Mouse (Mus musculus): Measurements from ENCODE around the gene Fam217b. TPM values are rescaled to one million over a fixed set of nuclear protein-coding genes. Genes with fewer than 3 reads are reported as not detected.

The Fam217b gene
- polyA plus RNA-seq, 1 experiment from 2014 or later, result 6.4 TPM

- Histone ChIP-seq H3K9ac (ENCODE audit: low read length) (no peak overlapping the region), H3K4me3 (ENCODE audit: low read depth, low read length) (no peak overlapping the region), H3K4me2 (ENCODE audit: low read length) (no peak overlapping the region), H3K27me3 (replicated peaks; ENCODE audit: control insufficient read depth, insufficient read depth, low read length) (no peaks in the 10 kb centered on the region), H3K9me3 (ENCODE audit: control insufficient read depth, low read length) (no peaks in the 10 kb centered on the region), H3K36me3 (ENCODE audit: control insufficient read depth, insufficient read depth, low read length) (0 out of 2 replicates have a peak, but pooled peaks cover 5% of the 10 kb centered on the region), H3K4me1 (replicated peaks; ENCODE audit: control insufficient read depth, insufficient read depth, low read length) (peaks cover 3% of the 10 kb centered on the region), H3K27ac (ENCODE audit: low read depth) (no peak overlapping the region)
- ATAC-seq (replicated peaks; ENCODE audit: low FRiP score, low TSS enrichment, low read depth) (no peak), DNase-seq (ENCODE audit: low spot score) (no peak)
- 81% methylated on average over 9 of the region's 9 CpGs for WGBS
These were observed 13.9 kb downstream of the Fam217b start for GRCm38 (mm10) chr2:178428183-178428582.

GRCm38 (mm10) chr2:178428676-178429075, 14.4 kb downstream of the Fam217b start:
- Histone ChIP-seq H3K27me3 (replicated peaks; ENCODE audit: control insufficient read depth, insufficient read depth, low read length) (no peaks in the 10 kb centered on the region), H3K4me1 (replicated peaks; ENCODE audit: control insufficient read depth, insufficient read depth, low read length) (peaks cover 3% of the 10 kb centered on the region), H3K36me3 (ENCODE audit: control insufficient read depth, insufficient read depth, low read length) (0 out of 2 replicates have a peak, but pooled peaks cover 5% of the 10 kb centered on the region), H3K9ac (ENCODE audit: low read length) (no peak overlapping the region), H3K4me3 (ENCODE audit: low read depth, low read length) (no peak overlapping the region), H3K9me3 (ENCODE audit: control insufficient read depth, low read length) (no peaks in the 10 kb centered on the region), H3K4me2 (ENCODE audit: low read length) (no peak overlapping the region), H3K27ac (ENCODE audit: low read depth) (no peak overlapping the region)
- DNase-seq (ENCODE audit: low spot score) (no peak), ATAC-seq (replicated peaks; ENCODE audit: low FRiP score, low TSS enrichment, low read depth) (no peak)
- WGBS, result 85% methylated on average over 4 of the region's 4 CpGs

GRCm38 (mm10) chr2:178429426-178429825, 15.1 kb downstream of the Fam217b start:
- Histone ChIP-seq H3K4me3 (ENCODE audit: low read depth, low read length) (no peak overlapping the region), H3K9ac (ENCODE audit: low read length) (no peak overlapping the region), H3K36me3 (ENCODE audit: control insufficient read depth, insufficient read depth, low read length) (no peaks in the 10 kb centered on the region), H3K27me3 (replicated peaks; ENCODE audit: control insufficient read depth, insufficient read depth, low read length) (no peaks in the 10 kb centered on the region), H3K9me3 (ENCODE audit: control insufficient read depth, low read length) (no peaks in the 10 kb centered on the region), H3K4me1 (replicated peaks; ENCODE audit: control insufficient read depth, insufficient read depth, low read length) (peaks cover 3% of the 10 kb centered on the region), H3K4me2 (ENCODE audit: low read length) (no peak overlapping the region), H3K27ac (ENCODE audit: low read depth) (no peak overlapping the region)
- ATAC-seq (replicated peaks; ENCODE audit: low FRiP score, low TSS enrichment, low read depth) (no peak; the same call in 1 of the 2 replicates), DNase-seq (ENCODE audit: low spot score) (no peak)
- 60% methylated on average over 6 of the region's 6 CpGs for WGBS

GRCm38 (mm10) chr2:178430231-178430630, 15.9 kb downstream of the Fam217b start, which contains the start of gene Cdh26:
Gene Cdh26, plus strand, starts transcription at chr2:178430531.
- Histone ChIP-seq H3K9ac (ENCODE audit: low read length) (no peak within 1 kb of the TSS), H3K9me3 (ENCODE audit: control insufficient read depth, low read length) (no peaks in the 10 kb centered on the region), H3K4me1 (replicated peaks; ENCODE audit: control insufficient read depth, insufficient read depth, low read length) (peaks cover 3% of the 10 kb centered on the region), H3K36me3 (ENCODE audit: control insufficient read depth, insufficient read depth, low read length) (no peaks in the 10 kb centered on the region), H3K27me3 (replicated peaks; ENCODE audit: control insufficient read depth, insufficient read depth, low read length) (no peaks in the 10 kb centered on the region), H3K4me2 (ENCODE audit: low read length) (no peak within 1 kb of the TSS), H3K4me3 (ENCODE audit: low read depth, low read length) (no peak within 1 kb of the TSS), H3K27ac (ENCODE audit: low read depth) (no peak within 1 kb of the TSS)
- ATAC-seq (replicated peaks; ENCODE audit: low FRiP score, low TSS enrichment, low read depth) (no peak; the same call in 1 of the 2 replicates), DNase-seq (ENCODE audit: low spot score) (no peak)
- 87% methylated on average over 4 of the region's 4 CpGs for WGBS

GRCm38 (mm10) chr2:178433495-178433894, 19.2 kb downstream of the Fam217b start:
- no peak overlapping the region for H3K4me2 ChIP-seq (ENCODE audit: low read length)
- no peak overlapping the region for H3K4me3 ChIP-seq (ENCODE audit: low read depth, low read length)
- WGBS, result 72% methylated on average over 2 of the region's 2 CpGs
- no peaks in the 10 kb centered on the region for H3K36me3 ChIP-seq (ENCODE audit: control insufficient read depth, insufficient read depth, low read length)
- no peak overlapping the region for H3K9ac ChIP-seq (ENCODE audit: low read length)
- no peaks in the 10 kb centered on the region for H3K27me3 ChIP-seq (replicated peaks; ENCODE audit: control insufficient read depth, insufficient read depth, low read length)
- DNase-seq (ENCODE audit: low spot score), result no peak
- H3K27ac ChIP-seq (ENCODE audit: low read depth), result no peak overlapping the region
- ATAC-seq (replicated peaks; ENCODE audit: low FRiP score, low TSS enrichment, low read depth), result no peak
- H3K9me3 ChIP-seq (ENCODE audit: control insufficient read depth, low read length), result no peaks in the 10 kb centered on the region
- peaks cover 3% of the 10 kb centered on the region for H3K4me1 ChIP-seq (replicated peaks; ENCODE audit: control insufficient read depth, insufficient read depth, low read length)

GRCm38 (mm10) chr2:178433903-178434302, 19.6 kb downstream of the Fam217b start:
- no peak for DNase-seq (ENCODE audit: low spot score)
- no peak overlapping the region for H3K27ac ChIP-seq (ENCODE audit: low read depth)
- 80% methylated on average over 2 of the region's 2 CpGs for WGBS
- no peaks in the 10 kb centered on the region for H3K36me3 ChIP-seq (ENCODE audit: control insufficient read depth, insufficient read depth, low read length)
- H3K4me2 ChIP-seq (ENCODE audit: low read length), result no peak overlapping the region
- no peaks in the 10 kb centered on the region for H3K9me3 ChIP-seq (ENCODE audit: control insufficient read depth, low read length)
- H3K4me3 ChIP-seq (ENCODE audit: low read depth, low read length), result no peak overlapping the region
- H3K9ac ChIP-seq (ENCODE audit: low read length), result no peak overlapping the region
- H3K27me3 ChIP-seq (replicated peaks; ENCODE audit: control insufficient read depth, insufficient read depth, low read length), result no peaks in the 10 kb centered on the region
- ATAC-seq (replicated peaks; ENCODE audit: low FRiP score, low TSS enrichment, low read depth), result no peak
- peaks cover 3% of the 10 kb centered on the region for H3K4me1 ChIP-seq (replicated peaks; ENCODE audit: control insufficient read depth, insufficient read depth, low read length)

- no peak for DNase-seq (ENCODE audit: low spot score)
- H3K9me3 ChIP-seq (ENCODE audit: control insufficient read depth, low read length), result no peaks in the 10 kb centered on the region
- no peak for ATAC-seq (replicated peaks; ENCODE audit: low FRiP score, low TSS enrichment, low read depth)
- no peak overlapping the region for H3K4me2 ChIP-seq (ENCODE audit: low read length)
- no peaks in the 10 kb centered on the region for H3K4me1 ChIP-seq (replicated peaks; ENCODE audit: control insufficient read depth, insufficient read depth, low read length)
- H3K27ac ChIP-seq (ENCODE audit: low read depth), result no peak overlapping the region
- H3K9ac ChIP-seq (ENCODE audit: low read length), result no peak overlapping the region
- 53% methylated on average over 9 of the region's 9 CpGs for WGBS
- H3K27me3 ChIP-seq (replicated peaks; ENCODE audit: control insufficient read depth, insufficient read depth, low read length), result no peaks in the 10 kb centered on the region
- no peak overlapping the region for H3K4me3 ChIP-seq (ENCODE audit: low read depth, low read length)
- no peaks in the 10 kb centered on the region for H3K36me3 ChIP-seq (ENCODE audit: control insufficient read depth, insufficient read depth, low read length)
These were observed 23.0 kb downstream of the Fam217b start for GRCm38 (mm10) chr2:178437311-178437710.

GRCm38 (mm10) chr2:178449386-178449785, 35.1 kb downstream of the Fam217b start:
- Histone ChIP-seq H3K27me3 (replicated peaks; ENCODE audit: control insufficient read depth, insufficient read depth, low read length) (no peaks in the 10 kb centered on the region), H3K4me2 (ENCODE audit: low read length) (no peak overlapping the region), H3K4me3 (ENCODE audit: low read depth, low read length) (no peak overlapping the region), H3K9me3 (ENCODE audit: control insufficient read depth, low read length) (no peaks in the 10 kb centered on the region), H3K36me3 (ENCODE audit: control insufficient read depth, insufficient read depth, low read length) (no peaks in the 10 kb centered on the region), H3K9ac (ENCODE audit: low read length) (no peak overlapping the region), H3K4me1 (replicated peaks; ENCODE audit: control insufficient read depth, insufficient read depth, low read length) (no peaks in the 10 kb centered on the region), H3K27ac (ENCODE audit: low read depth) (no peak overlapping the region)
- ATAC-seq (replicated peaks; ENCODE audit: low FRiP score, low TSS enrichment, low read depth) (no peak), DNase-seq (ENCODE audit: low spot score) (no peak)
- WGBS, result 87% methylated on average over 4 of the region's 4 CpGs

GRCm38 (mm10) chr2:178450236-178450635, 35.9 kb downstream of the Fam217b start:
- Histone ChIP-seq H3K4me3 (ENCODE audit: low read depth, low read length) (no peak overlapping the region), H3K9ac (ENCODE audit: low read length) (no peak overlapping the region), H3K4me2 (ENCODE audit: low read length) (no peak overlapping the region), H3K27ac (ENCODE audit: low read depth) (no peak overlapping the region), H3K4me1 (replicated peaks; ENCODE audit: control insufficient read depth, insufficient read depth, low read length) (peaks cover 3% of the 10 kb centered on the region), H3K36me3 (ENCODE audit: control insufficient read depth, insufficient read depth, low read length) (no peaks in the 10 kb centered on the region), H3K27me3 (replicated peaks; ENCODE audit: control insufficient read depth, insufficient read depth, low read length) (no peaks in the 10 kb centered on the region), H3K9me3 (ENCODE audit: control insufficient read depth, low read length) (no peaks in the 10 kb centered on the region)
- no peak for DNase-seq (ENCODE audit: low spot score)
- no peak for ATAC-seq (replicated peaks; ENCODE audit: low FRiP score, low TSS enrichment, low read depth)
- WGBS, result 39% methylated on average over 2 of the region's 2 CpGs

Measured in intestine, embryonic 14.5 days (tissue).